Comparison of ENCODE assay signal across 21 mouse cellular contexts in the genomic region with DNA sequence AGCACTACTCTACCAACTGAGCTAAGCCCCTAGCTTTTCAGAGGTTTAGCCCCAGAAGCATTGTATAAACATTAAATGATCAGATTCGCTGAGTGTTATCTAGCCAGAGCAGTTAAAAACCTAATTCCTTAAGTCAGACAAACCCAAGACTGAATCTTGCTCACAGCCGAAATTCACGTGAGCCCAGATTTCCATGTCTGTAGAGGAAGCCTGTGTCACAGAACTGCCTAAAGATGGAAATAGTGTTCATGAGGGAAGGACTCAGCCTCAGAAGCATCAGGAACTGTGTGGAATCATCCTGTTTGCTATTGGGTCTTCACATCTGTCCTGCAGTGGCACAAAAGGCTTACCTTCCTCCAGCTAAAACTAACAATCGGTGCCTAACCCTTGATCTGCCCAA. TPM values are rescaled to one million over a fixed set of nuclear protein-coding genes. Genes with fewer than 3 reads are reported as not detected.
DNase-seq lines count a peak whose midpoint lies in the region; ATAC-seq lines count a peak whose summit lies in the region.
"Had no signal": no experiment of that assay in that cellular context is flagged by ENCODE, and none has a peak within 500 bp of the region (broad histone marks: within the 10 kb centered on the region; RNA-seq: fewer than 3 reads in every experiment).

No protein-coding gene starts in this region.

- H3K36me3 ChIP-seq in heart, embryonic 11.5 days (ENCODE audit: control insufficient read depth, insufficient read depth, low read length): no peaks in the 10 kb centered on the region
- H3K36me3 ChIP-seq in intestine, embryonic 14.5 days (ENCODE audit: control insufficient read depth, insufficient read depth, low read length): no peaks in the 10 kb centered on the region
- no peaks in the 10 kb centered on the region for H3K36me3 ChIP-seq in intestine, embryonic 15.5 days
- no peaks in the 10 kb centered on the region; the same call in 1 of the 2 replicates for H3K36me3 ChIP-seq in liver, embryonic 11.5 days (ENCODE audit: control insufficient read depth, insufficient read depth, low read length)
- H3K36me3 ChIP-seq in liver, embryonic 16.5 days (ENCODE audit: control insufficient read depth, insufficient read depth): peaks cover 5% of the 10 kb centered on the region; the same call in 1 of the 2 replicates
- H3K36me3 ChIP-seq: forebrain, embryonic 10.5 days; limb, embryonic 12.5 days; neural tube, embryonic 13.5 days had no signal

- peaks cover 4% of the 10 kb centered on the region; the same call in 1 of the 2 replicates for H3K4me1 ChIP-seq in heart, embryonic 11.5 days (ENCODE audit: control insufficient read depth, insufficient read depth, low read length)
- H3K4me1 ChIP-seq in intestine, embryonic 14.5 days (replicated peaks; ENCODE audit: control insufficient read depth, insufficient read depth, low read length): no peaks in the 10 kb centered on the region; the same call in 1 of the 2 replicates
- 0 out of 2 replicates have a peak, but pooled peaks cover 3% of the 10 kb centered on the region for H3K4me1 ChIP-seq in intestine, embryonic 15.5 days (replicated peaks)
- H3K4me1 ChIP-seq in liver, embryonic 11.5 days (replicated peaks; ENCODE audit: control insufficient read depth, insufficient read depth, low read length): peaks cover 29% of the 10 kb centered on the region
- H3K4me1 ChIP-seq in liver, embryonic 16.5 days (ENCODE audit: control insufficient read depth, low read depth, low read length): peaks cover 59% of the 10 kb centered on the region

- H3K4me3 ChIP-seq in heart, embryonic 11.5 days (ENCODE audit: low read depth, low read length): no peak overlapping the region
- no peak overlapping the region for H3K4me3 ChIP-seq in intestine, embryonic 14.5 days (ENCODE audit: low read depth, low read length)
- H3K4me3 ChIP-seq in intestine, embryonic 15.5 days (replicated peaks): no peak overlapping the region
- peak overlapping the region; percentile 90 for H3K4me3 ChIP-seq in liver, embryonic 11.5 days (ENCODE audit: low read depth, low read length)
- H3K4me3 ChIP-seq in liver, embryonic 16.5 days (ENCODE audit: low read depth, low read length): peak overlapping the region; percentile 79
- H3K4me3 ChIP-seq: forebrain, embryonic 10.5 days; limb, embryonic 12.5 days; neural tube, embryonic 13.5 days had no signal

- H3K27ac ChIP-seq in heart, embryonic 11.5 days (ENCODE audit: low read depth, low read length): no peak overlapping the region
- H3K27ac ChIP-seq in intestine, embryonic 14.5 days (ENCODE audit: low read depth): no peak overlapping the region
- no peak overlapping the region for H3K27ac ChIP-seq in intestine, embryonic 15.5 days
- H3K27ac ChIP-seq in liver, embryonic 11.5 days (ENCODE audit: low read depth, low read length): no peak overlapping the region
- peak overlapping the region; percentile 56; the same call in 1 of the 2 replicates for H3K27ac ChIP-seq in liver, embryonic 16.5 days (ENCODE audit: low read length)
- H3K27ac ChIP-seq: forebrain, embryonic 10.5 days; hindbrain, embryonic 14.5 days; kidney, postnatal 0 days; limb, embryonic 12.5 days; neural tube, embryonic 13.5 days; stomach, postnatal 0 days had no signal

- H3K9ac ChIP-seq in heart, embryonic 11.5 days (ENCODE audit: low read depth, low read length): no peak overlapping the region
- H3K9ac ChIP-seq in intestine, embryonic 14.5 days (ENCODE audit: low read length): no peak overlapping the region
- H3K9ac ChIP-seq in intestine, embryonic 15.5 days: no peak overlapping the region
- 0 out of 2 replicates have a peak overlapping the region, but pooled peaks have one; percentile 20 for H3K9ac ChIP-seq in liver, embryonic 11.5 days (ENCODE audit: low read depth, low read length)
- H3K9ac ChIP-seq in liver, embryonic 16.5 days (ENCODE audit: low read depth, low read length): peak overlapping the region; percentile 98
- H3K9ac ChIP-seq: forebrain, postnatal 0 days; hindbrain, embryonic 14.5 days; limb, embryonic 12.5 days; neural tube, embryonic 13.5 days had no signal

- intact Hi-C loops in heart, postnatal 14 days (cut with DNase I): loop anchor here (5.0 kb wide), 2 partner anchors 47 to 72 kb away; no protein-coding TSS in a partner anchor

- no peak for DNase-seq in heart, postnatal 14 days
- peak; percentile 42 for DNase-seq in intestine, embryonic 14.5 days (ENCODE audit: low spot score)
- no peak for DNase-seq in liver, embryonic 11.5 days (ENCODE audit: low spot score)
- DNase-seq in T-cell, adult 2 months (ENCODE audit: low spot score): no peak
- DNase-seq: adrenal gland, adult 2 months; B cell, adult 2 months; cerebellum, postnatal 10 days; embryo, embryonic 11 days; forebrain, postnatal 0 days; kidney, adult 11 months; midbrain, embryonic 14.5 days; right cerebral cortex, adult 18-20 months had no signal

- 75% methylated on average over 4 of the region's 4 CpGs for WGBS in heart, embryonic 11.5 days (ENCODE audit: insufficient replicate concordance)
- WGBS in intestine, embryonic 14.5 days: 77% methylated on average over 4 of the region's 4 CpGs
- 76% methylated on average over 4 of the region's 4 CpGs for WGBS in intestine, embryonic 15.5 days
- WGBS in liver, embryonic 11.5 days: 77% methylated on average over 4 of the region's 4 CpGs
- WGBS in liver, embryonic 16.5 days (ENCODE audit: insufficient replicate concordance): 58% methylated on average over 4 of the region's 4 CpGs

- H3K4me2 ChIP-seq in heart, embryonic 11.5 days: peak overlapping the region; percentile 87
- H3K4me2 ChIP-seq in intestine, embryonic 14.5 days (ENCODE audit: low read length): 0 out of 2 replicates have a peak overlapping the region, but pooled peaks have one; percentile 92
- no peak overlapping the region for H3K4me2 ChIP-seq in intestine, embryonic 15.5 days (replicated peaks)
- peak overlapping the region; percentile 89 for H3K4me2 ChIP-seq in liver, embryonic 11.5 days
- H3K4me2 ChIP-seq in liver, embryonic 16.5 days (ENCODE audit: low read depth, low read length): peak overlapping the region; percentile 70
- H3K4me2 ChIP-seq: hindbrain, embryonic 14.5 days; neural tube, embryonic 13.5 days had no signal

- no peaks in the 10 kb centered on the region for H3K9me3 ChIP-seq in heart, embryonic 11.5 days (replicated peaks; ENCODE audit: control insufficient read depth, low read length)
- H3K9me3 ChIP-seq in intestine, embryonic 14.5 days (ENCODE audit: control insufficient read depth, low read length): no peaks in the 10 kb centered on the region
- H3K9me3 ChIP-seq in intestine, embryonic 15.5 days: no peaks in the 10 kb centered on the region
- no peaks in the 10 kb centered on the region for H3K9me3 ChIP-seq in liver, embryonic 11.5 days (ENCODE audit: control insufficient read depth, low read length)
- no peaks in the 10 kb centered on the region for H3K9me3 ChIP-seq in liver, embryonic 16.5 days (replicated peaks; ENCODE audit: control insufficient read depth, low read length)
- H3K9me3 ChIP-seq: forebrain, embryonic 10.5 days; limb, embryonic 12.5 days; neural tube, embryonic 13.5 days had no signal

- ATAC-seq in heart, embryonic 11.5 days (replicated peaks; ENCODE audit: insufficient number of reproducible peaks, low FRiP score, low TSS enrichment): no peak
- ATAC-seq in intestine, embryonic 14.5 days (replicated peaks; ENCODE audit: low FRiP score, low TSS enrichment, low read depth): no peak
- no peak for ATAC-seq in intestine, embryonic 15.5 days
- ATAC-seq in liver, embryonic 11.5 days (replicated peaks; ENCODE audit: low FRiP score): no peak
- no peak for ATAC-seq in liver, embryonic 16.5 days (ENCODE audit: low read depth)
- ATAC-seq: forebrain, postnatal 0 days had no signal

- no peaks in the 10 kb centered on the region for H3K27me3 ChIP-seq in heart, embryonic 11.5 days (ENCODE audit: control insufficient read depth, insufficient read depth, low read length)
- H3K27me3 ChIP-seq in intestine, embryonic 14.5 days (replicated peaks; ENCODE audit: control insufficient read depth, insufficient read depth, low read length): no peaks in the 10 kb centered on the region
- no peaks in the 10 kb centered on the region for H3K27me3 ChIP-seq in intestine, embryonic 15.5 days (replicated peaks)
- no peaks in the 10 kb centered on the region for H3K27me3 ChIP-seq in liver, embryonic 11.5 days (replicated peaks; ENCODE audit: control insufficient read depth, insufficient read depth, low read length)
- H3K27me3 ChIP-seq in liver, embryonic 16.5 days (ENCODE audit: control insufficient read depth, insufficient read depth, low read depth, low read length): no peaks in the 10 kb centered on the region

RNA-seq across cellular contexts. Expression of gene Slc16a10, which starts 2.4 kb away (rescaled TPM):
- 17.2 and 18.6 TPM in 2 replicates for polyA plus RNA-seq in heart, embryonic 11.5 days (2014; fragmentation: Nextera tagmentation; extraction: Ambion mirVana)
- total RNA-seq in heart, postnatal 14 days (2021): 10 to 100 TPM; 22.4 to 24.9 TPM
- 26.2 and 26.6 TPM in 2 replicates for polyA plus RNA-seq in intestine, embryonic 14.5 days (2014; fragmentation: Nextera tagmentation; extraction: Ambion mirVana)
- 36.1 and 37.4 TPM in 2 replicates for polyA plus RNA-seq in intestine, embryonic 15.5 days (2015; fragmentation: Nextera tagmentation; extraction: Ambion mirVana)
- polyA plus RNA-seq in liver, embryonic 11.5 days (2014; fragmentation: Nextera tagmentation; extraction: Ambion mirVana): 46.9 and 49.2 TPM in 2 replicates
- polyA plus RNA-seq in liver, embryonic 16.5 days (2015; fragmentation: Nextera tagmentation; extraction: Ambion mirVana): 73.1 and 75.2 TPM in 2 replicates

Comparison
In these comparisons a context has a peak if more than half of its experiments do, and no peak if none do; other contexts are left out.
1. H3K4me3 ChIP-seq: peak in liver, embryonic 11.5 days (single experiment) and liver, embryonic 16.5 days (single experiment); none in heart, embryonic 11.5 days (single experiment), intestine, embryonic 14.5 days (single experiment) and intestine, embryonic 15.5 days (single experiment).
2. H3K9ac ChIP-seq: peak in liver, embryonic 11.5 days (single experiment) and liver, embryonic 16.5 days (single experiment); none in heart, embryonic 11.5 days (single experiment), intestine, embryonic 14.5 days (single experiment) and intestine, embryonic 15.5 days (single experiment).